Mouse (Mus musculus) embryo, embryonic 11.5 days (tissue): ENCODE measurements at regions not wholly inside any gene's neighbourhood (a gene's known extent, or its start where the extent isn't known, plus 50 kb on each side); places are given as distances from the start of the nearest gene placed in this dataset.

ENCODE experiments used
- DNase-seq: peaks from one replicate; pipeline ENCODE4 v3.0.0-alpha.2; 2012; ENCODE audit warnings: low read depth, low spot score

GRCm38 (mm10) chr17:47226391-47226790 lies 142.3 kb upstream of the Mrps10 start:
- no peak for DNase-seq

- DNase-seq, result no peak
These were observed 143.1 kb upstream of the Mrps10 start for GRCm38 (mm10) chr17:47225306-47226269.

GRCm38 (mm10) chr17:47221068-47221796 lies 147.5 kb upstream of the Mrps10 start:
- no peak for DNase-seq

GRCm38 (mm10) chr17:47219846-47220245 lies 148.8 kb upstream of the Mrps10 start:
- no peak for DNase-seq

- DNase-seq, result no peak
These were observed 152.2 kb upstream of the Mrps10 start for GRCm38 (mm10) chr17:47216490-47216889.

GRCm38 (mm10) chr17:47215841-47216240 lies 152.8 kb upstream of the Mrps10 start:
- no peak for DNase-seq

GRCm38 (mm10) chr17:47214111-47214510 lies 154.6 kb upstream of the Mrps10 start:
- no peak for DNase-seq

GRCm38 (mm10) chr17:47210441-47211196 lies 158.1 kb upstream of the Mrps10 start:
- DNase-seq, result no peak

GRCm38 (mm10) chr17:47208886-47209585 lies 159.7 kb upstream of the Mrps10 start:
- DNase-seq, result no peak

- no peak for DNase-seq
These were observed 161.2 kb upstream of the Mrps10 start for GRCm38 (mm10) chr17:47207471-47207870.

- no peak for DNase-seq
These were observed 164.1 kb upstream of the Mrps10 start for GRCm38 (mm10) chr17:47204470-47205162.

- no peak for DNase-seq
These were observed 169.5 kb upstream of the Mrps10 start for GRCm38 (mm10) chr17:47199206-47199605.

- no peak for DNase-seq
These were observed 170.7 kb upstream of the Mrps10 start for GRCm38 (mm10) chr17:47197957-47198356.

- no peak for DNase-seq
These were observed 171.7 kb upstream of the Mrps10 start for GRCm38 (mm10) chr17:47196992-47197391.

GRCm38 (mm10) chr17:47195981-47196380 lies 172.7 kb upstream of the Mrps10 start:
- no peak for DNase-seq

- no peak for DNase-seq
These were observed 174.1 kb upstream of the Mrps10 start for GRCm38 (mm10) chr17:47194463-47195012.

GRCm38 (mm10) chr17:47191416-47191815 lies 177.3 kb upstream of the Mrps10 start:
- DNase-seq, result no peak

- no peak for DNase-seq
These were observed 178.9 kb upstream of the Mrps10 start for GRCm38 (mm10) chr17:47189770-47190169.

GRCm38 (mm10) chr17:47184148-47184547 lies 173.8 kb upstream of the Ubr2 start:
- DNase-seq, result no peak

- no peak for DNase-seq
These were observed 171.8 kb upstream of the Ubr2 start for GRCm38 (mm10) chr17:47182118-47182517.
